Mouse (Mus musculus): Measurements from ENCODE around the gene Fgfr2. TPM values are rescaled to one million over a fixed set of nuclear protein-coding genes. Genes with fewer than 3 reads are reported as not detected.

The Fgfr2 gene
- total RNA-seq, 2 experiments from 2014 or later: 43.7 to 44.3 TPM

GRCm38 (mm10) chr7:132712044-132712708 is 411.0 kb downstream of the Fgfr2 start:
- DNase-seq (ENCODE audit: extremely low spot score in 1 of 2, low spot score in 1 of 2): no peak

- no peak for DNase-seq (ENCODE audit: extremely low spot score in 1 of 2, low spot score in 1 of 2)
These were observed 411.6 kb downstream of the Fgfr2 start for GRCm38 (mm10) chr7:132711579-132711978.

- DNase-seq (ENCODE audit: extremely low spot score in 1 of 2, low spot score in 1 of 2): no peak
These were observed 418.0 kb downstream of the Fgfr2 start for GRCm38 (mm10) chr7:132705130-132705529.

- DNase-seq (ENCODE audit: extremely low spot score in 1 of 2, low spot score in 1 of 2): no peak
These were observed 418.8 kb downstream of the Fgfr2 start for GRCm38 (mm10) chr7:132704310-132704875.

GRCm38 (mm10) chr7:132703515-132704309 is 419.4 kb downstream of the Fgfr2 start:
- no peak for DNase-seq (ENCODE audit: extremely low spot score in 1 of 2, low spot score in 1 of 2)

GRCm38 (mm10) chr7:132702492-132703070 is 420.6 kb downstream of the Fgfr2 start:
- no peak for DNase-seq (ENCODE audit: extremely low spot score in 1 of 2, low spot score in 1 of 2)

- DNase-seq (ENCODE audit: extremely low spot score in 1 of 2, low spot score in 1 of 2): no peak
These were observed 421.1 kb downstream of the Fgfr2 start for GRCm38 (mm10) chr7:132702024-132702423.

- no peak for DNase-seq (ENCODE audit: extremely low spot score in 1 of 2, low spot score in 1 of 2)
These were observed 421.7 kb downstream of the Fgfr2 start for GRCm38 (mm10) chr7:132701412-132701811.

GRCm38 (mm10) chr7:132700107-132700506 is 423.0 kb downstream of the Fgfr2 start:
- DNase-seq (ENCODE audit: extremely low spot score in 1 of 2, low spot score in 1 of 2): no peak

- DNase-seq (ENCODE audit: extremely low spot score in 1 of 2, low spot score in 1 of 2): no peak
These were observed 423.5 kb downstream of the Fgfr2 start for GRCm38 (mm10) chr7:132699639-132700038.

- no peak for DNase-seq (ENCODE audit: extremely low spot score in 1 of 2, low spot score in 1 of 2)
These were observed 424.0 kb downstream of the Fgfr2 start for GRCm38 (mm10) chr7:132699165-132699564.

GRCm38 (mm10) chr7:132698737-132699136 is 424.4 kb downstream of the Fgfr2 start:
- DNase-seq (ENCODE audit: extremely low spot score in 1 of 2, low spot score in 1 of 2): no peak

- no peak for DNase-seq (ENCODE audit: extremely low spot score in 1 of 2, low spot score in 1 of 2)
These were observed 425.8 kb downstream of the Fgfr2 start for GRCm38 (mm10) chr7:132697258-132697796.

- DNase-seq (ENCODE audit: extremely low spot score in 1 of 2, low spot score in 1 of 2): no peak
These were observed 429.6 kb downstream of the Fgfr2 start for GRCm38 (mm10) chr7:132693561-132693960.

- peak in 1 of 2 experiments; percentile 53 for DNase-seq (ENCODE audit: extremely low spot score in 1 of 2, low spot score in 1 of 2)
These were observed 430.4 kb downstream of the Fgfr2 start for GRCm38 (mm10) chr7:132692719-132693118.

GRCm38 (mm10) chr7:132690716-132691472 is 432.3 kb downstream of the Fgfr2 start:
- no peak for DNase-seq (ENCODE audit: extremely low spot score in 1 of 2, low spot score in 1 of 2)

- no peak for DNase-seq (ENCODE audit: extremely low spot score in 1 of 2, low spot score in 1 of 2)
These were observed 433.4 kb downstream of the Fgfr2 start for GRCm38 (mm10) chr7:132689722-132690121.

- no peak for DNase-seq (ENCODE audit: extremely low spot score in 1 of 2, low spot score in 1 of 2)
These were observed 434.4 kb downstream of the Fgfr2 start for GRCm38 (mm10) chr7:132688721-132689120.

- DNase-seq (ENCODE audit: extremely low spot score in 1 of 2, low spot score in 1 of 2): no peak
These were observed 435.3 kb downstream of the Fgfr2 start for GRCm38 (mm10) chr7:132687897-132688296.

- no peak for DNase-seq (ENCODE audit: extremely low spot score in 1 of 2, low spot score in 1 of 2)
These were observed 436.6 kb downstream of the Fgfr2 start for GRCm38 (mm10) chr7:132686515-132686914.
